Mouse (Mus musculus) layer of hippocampus, adult 11-12 months (tissue): ENCODE measurements around the gene Tapbp.
"Not testable (repeated sequence)": the region's sequence is repeated elsewhere in the genome, so short reads cannot be mapped to it uniquely, and the experiment has no call there.

Experiments used
- DNase-seq: peaks from one replicate; pipeline ENCODE4 v3.0.0; 2022; ENCODE audit warnings: low spot score

Gene Tapbp

GRCm38 (mm10) chr17:33915671-33916250 lies at the start of gene Tapbp, which contains the start of gene Zbtb22:
Gene Tapbp, plus strand, starts transcription at chr17:33915899.
Gene Zbtb22, plus strand, starts transcription at chr17:33915904.
- DNase-seq, result peak; percentile 96

GRCm38 (mm10) chr17:33873537-33873936 lies 42.2 kb upstream of the Tapbp start, which contains the start of gene Gm7029:
Gene Gm7029, plus strand, starts transcription at chr17:33873837.
- DNase-seq, result not testable (repeated sequence)

DNA sequence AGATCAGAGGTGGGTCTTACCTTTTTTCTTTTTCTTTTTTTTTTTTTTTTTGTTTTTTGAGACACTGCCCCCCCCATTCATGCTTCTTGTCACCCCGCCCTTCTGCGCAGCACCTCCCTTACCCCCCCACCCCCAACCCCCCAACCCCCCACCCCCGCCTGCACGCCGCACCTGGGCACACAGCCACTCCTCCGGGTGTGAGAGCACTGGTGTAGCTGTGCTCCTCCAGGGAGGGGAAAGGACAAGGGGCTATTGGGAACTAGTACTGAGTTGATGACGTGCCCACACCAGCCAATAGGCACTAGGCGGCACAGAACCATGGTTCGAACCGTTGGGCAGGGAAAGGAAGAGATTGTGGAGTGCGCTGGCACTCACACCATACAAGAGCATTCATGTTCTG lies 41.3 kb upstream of the Tapbp start:
- no peak for DNase-seq

DNA sequence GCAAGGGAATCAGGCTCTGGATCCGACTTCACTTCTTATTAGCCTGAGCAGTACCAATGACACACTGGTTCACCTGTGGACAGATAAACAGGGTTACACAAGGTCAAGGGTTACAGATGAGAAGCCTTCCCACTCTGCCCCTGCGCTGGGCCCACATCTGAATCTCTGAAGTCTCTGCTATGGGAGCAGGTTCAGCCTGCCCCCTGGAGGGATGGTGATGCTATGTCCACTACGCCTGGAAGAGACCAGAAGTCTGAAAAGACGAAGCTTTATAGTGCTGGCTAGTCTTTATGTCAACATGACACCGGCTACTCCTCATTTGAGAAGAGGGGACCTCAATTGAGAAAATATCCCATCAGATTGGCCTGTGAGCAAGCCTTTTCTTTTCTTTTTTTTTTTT lies 39.9 kb upstream of the Tapbp start:
- DNase-seq, result not testable (repeated sequence)

DNA sequence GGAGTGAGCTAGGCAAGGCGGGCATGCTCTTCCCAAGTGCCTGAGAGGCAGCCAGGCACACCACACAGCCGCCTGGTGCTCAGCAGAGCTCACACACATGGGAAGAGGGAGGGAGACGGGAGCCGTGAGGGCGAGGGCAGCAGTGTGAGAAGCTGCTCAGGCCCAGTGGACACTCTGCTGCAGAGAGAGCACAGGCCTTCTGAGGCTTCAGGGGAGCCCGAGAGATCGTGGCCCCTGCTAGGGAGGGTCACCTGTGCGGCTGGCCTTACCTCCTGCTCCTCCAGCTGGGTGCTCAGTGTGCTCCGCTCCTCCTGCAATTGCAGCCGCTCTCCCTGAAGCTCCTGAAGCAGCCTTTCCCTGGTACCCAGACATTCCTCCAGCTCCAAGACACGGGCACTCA lies 31.4 kb upstream of the Tapbp start:
- DNase-seq, result not testable (repeated sequence)

- not testable (repeated sequence) for DNase-seq
These were observed 27.9 kb upstream of the Tapbp start for GRCm38 (mm10) chr17:33887802-33888201.

- not testable (repeated sequence) for DNase-seq
These were observed 27.5 kb upstream of the Tapbp start for GRCm38 (mm10) chr17:33888230-33888629.

- DNase-seq, result not testable (repeated sequence)
These were observed 25.7 kb upstream of the Tapbp start for GRCm38 (mm10) chr17:33889941-33890532.

DNA sequence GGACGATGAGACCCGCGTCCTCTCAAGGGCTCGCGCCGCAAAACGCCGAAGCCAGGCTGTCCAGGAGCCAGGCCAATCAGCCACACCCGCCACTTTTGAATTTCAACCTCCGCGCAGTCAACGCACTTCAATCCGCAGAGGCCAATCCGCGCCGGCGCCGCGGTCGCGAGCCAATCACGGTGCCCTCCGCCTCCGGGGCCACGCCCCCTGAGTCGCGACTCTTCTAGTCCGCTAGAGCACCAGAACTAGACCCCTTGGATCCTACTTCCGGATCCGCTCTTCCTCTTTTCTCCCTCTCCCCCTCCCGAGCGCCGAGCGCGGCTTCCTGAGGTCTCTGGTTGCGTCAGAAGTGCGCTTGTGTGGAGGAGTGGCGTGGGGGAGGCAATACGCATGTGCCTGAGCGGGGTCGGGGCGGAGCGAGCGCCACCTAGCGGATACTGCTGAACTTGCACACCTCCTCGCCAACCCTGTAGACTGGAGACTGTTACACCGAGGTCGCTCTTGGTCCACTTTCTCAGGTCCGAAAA lies 25.1 kb upstream of the Tapbp start, which contains the start of gene Kifc1:
TSS of gene Kifc1 (minus strand) at position 129 of the 527 bp plus-strand sequence.
- DNase-seq, result peak; percentile 100

DNA sequence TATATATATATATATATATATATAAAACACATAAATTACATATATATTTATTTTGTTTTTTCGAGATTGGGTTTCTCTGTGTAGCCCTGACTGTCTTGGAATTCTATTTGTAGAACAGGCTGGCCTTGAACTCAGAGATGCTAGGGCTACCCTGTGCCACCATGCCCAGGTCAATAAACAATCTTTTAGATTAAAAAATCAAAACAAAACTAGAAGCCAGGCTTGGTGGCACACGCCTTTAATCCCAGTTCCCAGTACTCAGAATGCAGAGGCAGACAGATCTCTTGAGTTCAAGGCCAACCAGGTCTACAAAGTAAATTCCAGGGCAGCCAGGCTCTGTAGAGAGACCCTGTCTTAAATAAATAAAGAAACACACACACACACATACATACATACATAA lies 24.3 kb upstream of the Tapbp start:
- no peak for DNase-seq

DNA sequence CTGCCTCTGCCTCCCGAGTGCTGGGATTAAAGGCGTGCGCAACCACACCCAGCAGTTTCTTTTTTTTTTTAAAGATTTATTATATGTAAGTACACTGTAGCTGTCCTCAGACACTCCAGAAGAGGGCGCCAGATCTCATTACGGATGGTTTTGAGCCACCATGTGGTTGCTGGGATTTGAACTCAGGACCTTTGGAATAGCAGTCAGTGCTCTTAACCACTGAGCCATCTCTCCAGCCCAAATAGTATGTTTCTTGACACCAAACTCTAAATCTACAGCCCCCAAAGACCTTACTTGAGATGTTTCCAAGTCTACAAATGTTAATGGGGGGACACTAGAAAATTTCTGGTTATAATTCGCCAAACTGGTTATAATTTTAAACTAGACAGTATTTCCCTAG lies 23.8 kb upstream of the Tapbp start:
- DNase-seq, result not testable (repeated sequence)

DNA sequence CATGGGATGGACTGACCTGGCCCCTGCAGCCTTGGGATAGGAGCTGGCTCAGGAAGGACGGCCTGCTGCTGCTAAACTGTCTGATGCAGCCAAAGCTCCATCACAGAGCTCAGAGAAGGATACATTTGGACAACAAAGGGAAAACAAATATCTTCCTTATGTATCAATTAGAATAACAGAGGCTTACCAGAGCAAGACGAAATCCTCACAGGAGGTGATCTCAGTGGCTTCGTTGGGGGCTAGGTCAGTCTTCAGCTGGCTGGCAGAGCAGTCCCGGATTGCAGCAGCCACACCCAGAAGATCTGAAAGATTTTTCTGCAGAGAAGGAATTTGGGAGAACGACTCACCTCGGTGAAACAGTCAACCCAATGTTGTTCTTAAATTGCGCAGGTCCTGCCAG lies 23.3 kb upstream of the Tapbp start:
- no peak for DNase-seq

GRCm38 (mm10) chr17:33893011-33893410 lies 22.7 kb upstream of the Tapbp start:
- DNase-seq, result not testable (repeated sequence)

DNA sequence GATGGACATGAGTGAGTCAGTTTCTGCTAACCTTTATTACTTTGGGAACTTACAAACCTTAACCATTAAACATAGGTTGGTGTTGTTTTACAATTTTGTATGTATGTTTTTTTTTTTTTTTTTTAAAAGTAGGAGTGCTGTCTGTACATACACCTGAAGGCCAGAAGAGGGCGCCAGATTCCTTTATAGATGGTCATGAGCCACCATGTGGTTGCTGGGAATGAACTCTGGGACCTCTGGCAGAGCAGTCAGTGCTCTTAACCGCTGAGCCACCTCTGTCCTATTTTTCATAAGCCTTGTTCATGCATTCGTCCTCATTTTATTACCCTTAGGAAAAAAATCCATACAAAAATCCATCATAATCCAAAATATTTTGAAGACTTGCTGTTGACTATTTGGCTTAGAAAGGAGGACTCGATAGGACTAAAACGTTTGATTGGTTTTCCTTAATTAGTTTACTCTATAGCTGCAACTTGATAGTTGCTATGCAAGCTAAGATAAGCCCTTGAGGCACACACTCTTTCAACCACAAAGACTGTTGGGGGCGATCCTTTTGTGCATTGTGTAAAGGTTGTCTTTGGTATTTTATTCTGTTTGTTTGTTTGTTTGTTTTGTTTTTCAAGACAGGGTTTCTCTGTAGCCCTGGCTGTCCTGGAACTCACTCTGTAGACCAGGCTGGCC lies 18.4 kb upstream of the Tapbp start:
- no peak for DNase-seq

GRCm38 (mm10) chr17:33898193-33898592 lies 17.5 kb upstream of the Tapbp start:
- DNase-seq, result not testable (repeated sequence)

DNA sequence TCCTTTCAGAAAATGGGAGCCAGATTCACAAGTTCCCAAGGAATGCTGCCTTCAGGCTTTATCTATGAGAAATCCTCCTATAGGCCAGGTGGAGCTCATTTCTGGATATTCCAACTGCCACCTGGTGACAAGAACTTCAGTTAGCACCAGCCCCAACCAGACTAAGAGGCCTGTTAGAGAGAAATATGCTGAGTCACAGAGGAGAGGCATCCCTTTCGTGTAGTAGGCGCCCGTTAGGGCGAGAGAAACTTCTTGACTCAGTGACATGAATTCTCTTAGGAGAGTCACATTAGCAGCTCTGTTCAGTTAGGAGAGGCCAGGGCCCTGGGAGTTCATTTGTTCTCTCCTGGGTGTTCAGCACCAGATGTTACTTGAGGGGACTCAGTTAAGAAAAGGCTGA lies 16.1 kb upstream of the Tapbp start:
- DNase-seq, result no peak

DNA sequence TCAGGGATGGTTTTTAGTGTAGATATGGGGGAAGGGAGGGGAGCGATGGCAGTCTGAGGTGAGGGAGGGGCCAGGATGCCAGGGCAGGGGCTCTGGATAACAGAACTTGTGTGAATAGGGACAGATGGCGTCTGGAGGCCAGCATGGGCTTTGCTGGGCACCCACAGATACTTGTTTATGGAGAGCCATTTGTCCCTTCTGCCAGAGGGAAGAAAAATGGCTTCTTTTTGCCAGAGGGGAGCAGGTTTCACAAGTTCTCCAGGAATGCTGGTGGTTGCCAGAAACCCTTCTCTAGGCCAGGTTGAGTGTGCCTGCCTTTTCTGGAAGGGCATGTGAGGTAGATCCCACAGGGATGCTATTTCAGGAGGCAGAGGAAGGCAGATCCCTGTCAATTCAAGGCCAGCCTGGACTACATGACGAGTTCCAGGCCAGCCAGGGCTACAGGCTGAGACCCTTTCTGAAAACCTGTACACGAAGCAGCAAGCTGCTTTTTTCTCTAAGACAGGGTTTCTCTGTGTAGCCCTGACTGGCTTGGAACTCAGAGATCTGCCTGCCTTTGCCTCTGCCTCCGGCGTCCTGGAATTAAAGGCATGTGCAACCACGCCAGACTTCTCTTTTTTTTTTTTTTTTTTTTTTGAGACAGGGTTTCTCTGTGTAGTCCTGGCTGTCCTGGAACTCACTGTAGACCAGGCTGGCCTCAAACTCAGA lies 15.3 kb upstream of the Tapbp start:
- DNase-seq, result no peak

GRCm38 (mm10) chr17:33900989-33901314 lies 14.7 kb upstream of the Tapbp start:
- DNase-seq, result no peak

DNA sequence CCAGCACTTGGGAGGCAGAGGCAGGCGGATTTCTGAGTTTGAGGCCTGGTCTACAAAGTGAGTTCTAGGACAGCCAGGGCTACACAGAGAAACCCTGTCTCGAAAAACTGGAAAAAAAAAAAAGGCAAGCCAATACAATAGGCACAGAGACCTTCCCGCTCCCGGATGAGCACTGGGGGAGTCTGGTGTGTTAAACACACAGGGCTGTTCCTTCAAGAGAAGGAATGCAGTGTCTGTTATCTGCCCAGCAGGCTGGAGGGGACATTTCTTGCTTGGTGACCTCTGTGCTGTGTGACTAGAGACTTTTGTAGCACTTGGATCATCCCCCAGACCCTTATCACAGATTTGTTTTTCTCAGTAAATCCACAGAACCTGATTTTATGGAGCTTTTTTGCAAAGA lies 14.0 kb upstream of the Tapbp start:
- no peak for DNase-seq

DNA sequence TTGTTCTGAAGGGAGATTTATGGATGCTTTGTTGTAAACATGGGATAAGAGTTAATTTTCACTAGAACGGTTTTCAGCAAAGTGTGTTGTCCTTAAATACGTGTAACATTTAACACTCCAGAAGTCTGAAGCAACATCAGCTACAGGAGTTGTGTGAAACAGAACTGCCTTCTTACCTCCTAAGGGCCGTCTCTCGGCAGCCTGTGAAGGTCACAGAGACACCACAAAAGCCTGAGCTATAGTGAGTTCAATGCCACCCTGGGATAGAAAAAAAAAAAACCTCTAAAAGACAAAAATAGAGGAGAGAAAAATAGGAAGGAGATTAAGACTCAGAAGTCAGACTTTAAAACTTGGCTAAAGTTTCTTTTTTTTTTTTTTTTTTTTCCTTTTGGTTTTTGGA lies 13.6 kb upstream of the Tapbp start:
- no peak for DNase-seq

DNA sequence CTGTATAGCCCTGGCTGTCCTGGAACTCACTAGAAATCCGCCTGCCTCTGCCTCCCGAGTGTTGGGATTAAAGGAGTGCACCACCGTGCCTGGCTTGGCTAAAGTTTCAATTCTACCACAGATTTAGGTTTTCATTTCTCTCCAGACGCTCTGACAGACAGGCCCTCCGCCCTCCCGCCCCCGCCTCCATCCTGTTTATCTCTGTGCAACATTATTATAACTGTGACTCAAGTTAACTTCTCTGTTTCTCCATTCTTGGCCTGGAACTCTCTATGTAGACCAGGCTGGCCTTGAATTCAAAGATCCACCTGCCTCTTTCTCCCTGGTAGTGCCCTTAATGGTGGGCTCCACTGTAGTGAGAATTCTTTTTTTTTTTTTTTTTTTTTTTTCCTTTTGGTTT lies 13.2 kb upstream of the Tapbp start:
- DNase-seq, result no peak

GRCm38 (mm10) chr17:33903911-33904651 lies 11.6 kb upstream of the Tapbp start:
- DNase-seq, result not testable (repeated sequence)
